Mouse (Mus musculus) left cerebral cortex, adult 9 months (tissue): ENCODE data around the gene Fpr1.
"Not testable (repeated sequence)": the region's sequence is repeated elsewhere in the genome, so short reads cannot be mapped to it uniquely, and the experiment has no call there.

Source experiments
- DNase-seq, 2 experiments: peaks; one replicate each; pipeline ENCODE4 v3.0.0; 2022; ENCODE audit warnings: low spot score in 2 of 2

Gene Fpr1

GRCm38 (mm10) chr17:17883840-17884239, at the start of gene Fpr1:
TSS of gene Fpr1 (minus strand) at chr17:17883940.
- no peak for DNase-seq

DNA sequence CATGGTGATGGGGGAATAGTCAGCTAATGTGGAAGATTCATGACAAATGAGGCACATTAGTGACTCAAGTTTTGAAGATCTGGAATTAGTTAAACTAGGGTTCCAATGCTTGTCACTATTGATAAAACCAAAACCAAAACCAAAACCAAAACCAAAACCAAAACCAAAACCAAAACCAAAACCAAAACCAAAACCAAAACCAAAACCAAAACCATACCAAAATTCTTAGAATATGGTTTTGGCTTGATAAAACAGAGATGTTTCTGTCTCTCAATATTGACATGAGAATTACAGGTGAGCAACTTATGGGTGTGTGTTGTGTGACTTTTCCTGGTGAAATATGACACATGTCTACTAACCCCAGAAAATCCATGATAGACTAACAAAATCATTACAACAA, 34.0 kb upstream of the Fpr1 start:
- DNase-seq = no peak

DNA sequence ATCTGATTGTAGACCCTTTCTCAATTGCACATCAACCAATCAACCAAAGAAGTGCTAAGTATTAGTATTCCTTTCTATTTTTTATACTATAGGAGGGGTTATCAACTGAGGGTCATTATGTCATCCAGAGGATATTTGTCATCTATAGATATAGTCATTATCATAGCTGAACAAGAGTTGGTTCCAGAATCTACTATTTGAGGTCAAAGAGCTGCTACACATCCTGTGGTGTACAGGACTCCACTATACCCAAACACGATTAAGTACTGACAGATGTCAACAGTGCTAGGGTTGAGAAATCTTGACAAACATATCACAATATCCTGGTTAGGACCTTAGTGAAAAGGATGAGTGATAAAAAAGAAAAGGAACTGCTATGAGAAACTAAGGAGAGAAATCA, 33.6 kb upstream of the Fpr1 start:
- no peak for DNase-seq

- not testable (repeated sequence) for DNase-seq
These were observed 28.9 kb upstream of the Fpr1 start for GRCm38 (mm10) chr17:17912618-17913017.

DNA sequence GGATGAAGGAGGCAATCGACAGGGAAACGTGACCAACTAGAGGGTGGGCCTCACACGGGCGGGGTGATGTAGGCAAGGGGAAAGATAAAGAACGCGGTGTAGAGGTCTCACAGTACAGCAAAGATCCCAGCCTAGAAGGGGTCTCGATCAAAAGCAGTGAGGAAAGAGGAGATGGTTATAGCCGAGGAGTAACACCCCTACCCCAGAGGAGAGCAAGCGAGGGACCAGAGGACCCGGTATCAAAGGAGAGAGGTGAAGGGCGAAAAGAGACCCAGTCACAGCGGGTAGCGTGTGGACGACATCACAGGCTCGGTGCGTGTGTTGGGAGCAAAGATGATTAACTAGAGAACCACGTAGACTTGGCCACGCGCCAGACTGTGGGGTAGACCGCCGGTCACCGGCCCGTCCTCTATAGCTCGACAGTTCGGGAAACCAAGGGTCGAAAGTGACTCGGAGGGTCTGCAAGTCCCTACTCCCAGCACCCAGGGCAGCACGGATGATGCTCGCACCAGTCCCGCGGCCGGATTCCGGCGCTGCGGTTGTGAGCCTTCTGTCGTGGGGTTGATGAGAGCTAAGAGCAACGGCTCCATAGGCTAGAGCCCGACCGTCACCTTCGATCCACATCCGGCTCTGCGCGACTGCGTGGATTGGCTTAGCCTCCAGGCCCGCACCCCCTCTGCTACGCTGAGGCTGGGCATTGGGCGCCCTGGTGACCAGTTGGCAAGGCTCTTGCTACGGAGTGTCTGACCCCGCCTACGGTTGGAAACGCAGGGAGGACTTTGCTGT, 26.1 kb upstream of the Fpr1 start:
- peak; percentile 78 to 85 for DNase-seq

DNA sequence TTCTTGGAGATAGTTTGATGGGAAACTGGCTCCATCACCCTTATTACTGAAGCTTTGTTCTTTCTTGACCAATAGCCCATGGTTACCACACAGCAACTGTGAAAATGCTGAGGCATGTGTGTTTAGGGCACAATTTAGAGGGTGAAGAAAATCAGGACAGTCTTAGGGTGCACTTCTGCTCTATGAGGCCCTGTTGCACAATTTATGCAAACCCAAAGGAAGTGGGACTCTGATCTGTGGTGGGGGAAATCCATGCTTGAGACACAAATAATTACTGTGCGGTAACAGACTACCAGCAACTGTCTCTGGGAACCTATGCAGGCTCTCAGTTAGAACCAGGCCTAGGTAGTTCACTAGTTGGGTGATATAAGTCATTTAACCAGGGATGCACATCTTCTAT, 17.0 kb upstream of the Fpr1 start:
- DNase-seq = no peak

- DNase-seq = no peak
These were observed 15.5 kb upstream of the Fpr1 start for GRCm38 (mm10) chr17:17899268-17899667.

DNA sequence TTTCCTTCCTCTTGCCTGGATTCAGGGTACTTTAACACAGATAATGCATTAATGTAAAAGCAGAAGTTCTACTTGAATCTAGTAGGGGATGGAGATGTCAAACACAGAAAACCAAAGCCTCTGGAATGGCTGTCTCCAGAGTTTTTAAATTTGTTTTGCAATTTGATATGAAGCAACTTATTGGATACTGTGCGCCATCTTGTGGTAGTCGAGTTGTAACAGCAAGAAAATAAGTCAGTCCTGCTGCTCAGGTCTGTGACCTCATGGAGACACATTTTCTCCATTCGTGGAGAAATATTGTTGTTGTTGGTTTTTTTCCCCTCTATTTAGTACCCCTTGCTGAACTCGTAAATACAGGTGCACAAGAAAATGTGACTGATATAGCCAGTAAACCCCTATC, 12.3 kb upstream of the Fpr1 start:
- DNase-seq = peak in 1 of 2 experiments; percentile 22

DNA sequence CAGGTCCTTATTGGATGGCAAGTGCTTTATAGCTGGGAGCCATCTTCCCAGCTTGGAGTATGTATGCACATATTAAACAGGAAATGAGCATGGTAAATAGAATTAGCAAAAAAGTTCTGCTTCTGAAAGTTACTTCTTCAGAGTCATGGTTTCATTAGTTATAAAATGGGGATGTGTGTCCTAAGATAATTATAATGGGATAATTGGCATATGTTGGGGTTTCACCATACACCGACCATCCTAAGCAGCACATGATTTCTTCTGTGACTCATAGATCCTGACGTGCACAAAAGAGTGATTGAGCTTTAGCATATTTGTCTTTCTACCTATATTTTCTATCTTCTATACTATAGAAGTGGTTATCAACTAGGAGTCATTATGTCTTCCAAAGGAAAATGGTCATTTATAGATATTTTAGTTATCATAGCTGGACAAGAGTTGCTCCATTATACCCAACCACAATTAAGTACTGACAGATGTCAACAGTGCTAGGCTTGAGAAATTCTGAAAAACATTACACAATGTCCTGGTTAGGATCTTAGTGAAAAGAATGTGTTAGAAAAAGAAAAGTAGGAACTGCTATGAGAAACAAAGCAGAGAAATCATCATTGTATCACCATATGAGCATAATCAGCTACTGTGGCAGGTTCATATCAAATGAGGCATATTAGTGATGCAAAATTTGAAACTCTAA, 6.1 kb upstream of the Fpr1 start:
- no peak for DNase-seq

DNA sequence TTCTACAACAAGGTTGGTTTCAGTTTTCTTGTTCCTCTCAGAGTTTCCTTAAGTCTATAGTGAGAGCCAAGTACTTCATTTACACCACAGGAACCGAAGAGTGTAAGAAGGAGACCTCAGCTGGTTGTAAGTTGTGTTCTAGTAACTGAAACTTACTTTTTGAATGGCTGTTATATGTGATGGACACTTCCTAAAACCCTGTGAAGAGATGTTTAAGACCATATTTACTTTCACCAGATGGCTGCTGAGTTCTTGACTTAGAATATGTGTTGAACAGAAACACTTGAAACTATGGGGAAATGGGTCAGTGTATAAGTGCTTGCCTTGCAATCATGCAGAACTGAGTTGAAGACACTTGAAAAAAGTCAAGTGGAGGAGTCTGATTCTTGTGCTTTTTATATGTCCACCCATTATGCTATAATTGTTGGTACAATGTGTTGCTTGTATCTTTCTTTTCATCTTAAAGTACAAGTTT, 4.1 kb upstream of the Fpr1 start, which contains the start of the genes Fpr2 and Fpr3:
TSS of gene Fpr2 (plus strand) at position 51 of the 475 bp plus-strand sequence.
TSS of gene Fpr3 (plus strand) at position 79 of the 475 bp plus-strand sequence.
- DNase-seq = no peak

GRCm38 (mm10) chr17:17882672-17883071, 1.1 kb downstream of the Fpr1 start:
- DNase-seq = no peak

DNA sequence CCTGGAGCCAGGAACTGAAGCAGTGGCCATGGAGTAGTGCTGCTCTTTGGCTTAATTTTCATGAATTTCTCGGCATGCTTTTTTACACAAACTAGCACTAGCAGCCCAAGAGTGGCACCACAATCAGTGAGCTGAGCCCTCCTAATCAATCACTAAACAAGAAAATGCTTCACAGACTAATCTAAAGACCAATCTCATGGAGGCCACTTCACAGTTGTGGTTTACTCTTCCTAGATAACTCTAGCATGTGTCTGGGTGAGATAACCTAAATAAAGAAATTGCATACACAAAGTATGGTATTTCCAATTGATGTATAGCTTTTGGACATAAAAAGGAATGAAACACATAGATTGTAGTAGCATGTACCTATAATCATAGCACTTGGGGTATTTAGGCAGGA, 4.4 kb downstream of the Fpr1 start:
- no peak for DNase-seq

DNA sequence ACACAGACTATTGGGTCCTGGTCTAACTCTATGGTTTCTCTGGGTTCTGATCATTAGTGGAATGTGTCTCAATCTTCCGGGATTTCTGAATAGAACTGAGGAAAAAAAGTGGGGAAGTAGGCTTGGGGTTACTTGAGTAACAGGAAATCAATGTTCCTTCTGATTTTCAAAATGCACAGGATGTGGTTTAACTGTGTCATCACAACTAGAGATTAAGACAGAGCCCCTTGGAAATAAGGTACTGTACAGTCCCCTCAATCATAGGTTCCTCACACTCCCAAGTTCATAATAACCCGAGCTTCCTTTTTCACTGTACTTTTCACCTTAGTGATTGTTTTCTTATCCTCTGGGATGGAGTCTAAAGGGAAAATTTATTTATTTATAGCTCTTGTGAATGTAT, 12.0 kb downstream of the Fpr1 start:
- no peak for DNase-seq

DNA sequence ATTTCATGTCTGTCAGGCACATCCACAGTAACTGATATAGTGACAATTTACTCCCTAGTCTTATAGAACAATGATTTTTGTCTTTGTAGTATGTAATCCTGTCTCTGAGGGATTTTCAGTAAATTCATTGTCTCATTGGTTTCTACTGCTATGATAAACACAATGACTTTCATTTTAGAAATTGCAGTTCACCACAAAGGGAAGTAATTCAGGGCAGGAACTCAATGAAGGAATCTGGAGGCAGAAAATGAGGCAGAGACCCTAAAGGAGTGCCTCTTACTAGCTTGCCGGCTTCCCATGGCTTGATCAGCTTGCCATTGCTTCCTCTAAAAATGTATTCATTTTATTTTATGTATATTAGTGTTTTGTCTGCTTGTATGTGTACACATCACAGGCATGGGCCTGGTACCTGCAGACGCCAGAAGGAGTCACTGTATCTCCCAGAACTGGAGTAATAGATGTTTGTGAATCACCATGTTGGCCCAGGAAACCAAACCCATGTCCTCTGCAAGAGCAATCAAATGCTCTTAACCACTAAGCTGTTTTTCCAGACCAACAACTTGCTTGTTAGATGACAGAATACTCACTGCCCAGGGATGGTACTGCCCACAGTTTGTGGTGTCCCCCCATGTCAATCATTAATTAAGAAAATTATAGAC, 12.7 kb downstream of the Fpr1 start:
- no peak for DNase-seq

GRCm38 (mm10) chr17:17866801-17867469, 16.8 kb downstream of the Fpr1 start:
- DNase-seq = no peak

DNA sequence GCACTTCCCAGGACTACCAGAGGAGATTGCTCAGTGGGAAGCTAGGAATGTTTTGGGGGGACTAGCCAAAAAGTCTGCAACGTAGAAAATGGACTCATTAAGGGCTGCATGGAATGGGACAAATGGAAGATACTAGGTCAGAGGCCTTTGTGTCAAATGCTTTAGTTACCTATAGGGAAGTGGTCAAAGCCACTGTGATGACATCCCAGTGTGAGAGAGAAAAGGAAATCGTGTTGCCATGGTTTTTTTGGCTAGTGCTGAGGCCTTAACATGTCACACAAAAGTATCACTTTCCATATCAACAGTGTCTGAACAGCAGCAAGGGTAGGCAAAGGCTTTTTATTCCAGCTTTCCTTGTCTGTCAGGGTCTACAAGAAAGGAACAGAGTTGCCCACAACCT, 18.6 kb downstream of the Fpr1 start:
- no peak for DNase-seq

DNA sequence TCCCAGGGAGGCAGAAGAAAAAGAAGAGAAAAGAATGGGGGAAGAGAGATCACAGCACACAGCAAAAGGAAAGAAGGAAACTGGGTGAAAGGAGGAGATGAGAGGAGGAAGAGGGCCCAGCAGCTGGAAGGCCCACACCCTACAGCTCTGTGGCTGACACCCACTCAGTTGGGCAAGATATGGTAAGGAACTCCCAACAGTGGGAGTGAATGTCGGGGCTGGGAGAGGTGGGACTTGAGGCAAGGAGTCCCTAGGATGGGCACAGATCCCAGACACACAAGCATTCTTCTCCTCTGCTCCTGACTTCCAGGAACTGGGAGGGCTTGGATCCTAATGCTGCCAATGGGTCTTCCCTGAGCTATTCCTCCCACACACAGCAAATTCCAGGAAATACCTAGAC, 21.4 kb downstream of the Fpr1 start:
- no peak for DNase-seq

DNA sequence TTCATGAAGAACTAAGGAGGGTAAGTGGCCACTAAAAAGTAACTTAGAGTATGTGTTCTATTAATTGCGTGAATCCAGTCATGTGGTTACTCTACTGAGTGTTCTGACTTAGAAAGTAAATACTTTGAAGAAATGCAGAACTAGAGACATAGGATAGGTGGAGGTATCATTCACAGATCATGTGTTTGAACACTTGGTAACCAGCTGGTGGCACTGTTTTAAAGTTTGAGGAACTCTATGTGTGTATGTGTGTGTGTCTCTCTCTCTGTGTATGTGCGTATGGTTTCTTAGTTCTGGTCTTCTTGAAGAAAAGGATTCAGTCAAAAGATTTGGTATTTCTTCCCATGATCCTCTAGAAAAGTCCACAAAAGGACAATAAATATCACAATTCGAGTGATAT, 23.6 kb downstream of the Fpr1 start:
- no peak for DNase-seq

DNA sequence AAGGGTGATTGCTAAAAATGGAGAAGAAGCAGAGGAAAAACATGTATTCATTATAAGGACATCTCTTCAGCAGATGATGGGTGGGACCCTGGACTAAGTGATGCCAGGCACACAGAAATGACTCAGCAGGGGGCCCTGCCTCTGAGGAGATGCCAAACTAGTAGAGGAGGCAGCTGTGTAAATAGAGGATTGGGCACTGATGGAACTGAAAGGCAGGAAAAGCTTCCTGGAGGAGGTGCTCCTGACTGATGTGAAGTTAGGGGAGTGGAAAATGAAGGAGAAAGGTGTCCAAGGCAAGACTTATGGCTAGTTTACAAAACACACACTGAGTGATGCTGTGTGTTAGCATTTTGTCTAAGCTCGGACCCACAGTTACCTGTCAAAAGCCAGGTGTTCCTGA, 26.3 kb downstream of the Fpr1 start:
- DNase-seq = no peak

GRCm38 (mm10) chr17:17856612-17857011, 27.1 kb downstream of the Fpr1 start:
- no peak for DNase-seq

GRCm38 (mm10) chr17:17855064-17855838, 28.5 kb downstream of the Fpr1 start, which contains the start of gene Has1:
TSS of gene Has1 (minus strand) at chr17:17855205.
- DNase-seq = no peak
